Mouse (Mus musculus): ENCODE results near the gene Dnal4. TPM values are rescaled to one million over a fixed set of nuclear protein-coding genes. Genes with fewer than 3 reads are reported as not detected.
"Not testable (repeated sequence)": the region's sequence is repeated elsewhere in the genome, so short reads cannot be mapped to it uniquely, and the experiment has no call there.

Gene Dnal4
- total RNA-seq, 1 experiment, result 23.5 TPM

DNA sequence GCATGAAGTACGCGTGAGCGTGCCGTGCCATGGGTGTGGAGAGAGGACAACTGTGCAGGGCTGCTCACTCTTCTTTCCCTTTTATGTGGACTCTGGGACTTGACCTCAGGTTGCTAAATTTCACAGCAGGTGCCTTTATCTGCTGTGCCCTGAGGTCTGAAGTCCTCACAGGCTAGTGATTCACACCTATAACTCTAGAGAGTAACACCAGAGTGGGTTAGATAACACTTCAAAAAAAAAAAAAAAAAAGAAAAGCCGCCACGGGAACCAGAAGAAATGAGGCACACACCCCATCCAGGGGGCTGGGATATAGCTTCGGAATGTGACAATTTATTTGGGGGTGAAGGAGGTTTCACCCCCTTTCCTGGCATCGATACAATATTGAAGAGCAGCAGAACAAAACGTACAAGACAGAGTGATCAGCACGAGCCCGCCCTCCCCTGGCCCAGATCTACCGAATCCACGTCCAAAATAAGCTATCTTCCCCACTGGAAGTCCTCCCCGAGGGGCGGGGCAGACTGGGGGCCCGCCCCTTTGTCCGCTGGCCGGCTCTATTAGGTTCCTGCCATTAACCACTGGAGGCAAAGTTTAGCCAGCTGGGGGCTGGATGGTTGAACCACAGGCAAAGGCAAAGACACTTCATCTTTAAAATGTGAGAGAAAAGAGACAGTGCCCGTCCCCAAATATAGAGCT, 46.1 kb upstream of the Dnal4 start:
- peaks cover 39% of the 10 kb centered on the region for H3K36me3 ChIP-seq (ENCODE audit: control insufficient read depth, insufficient read depth, low read length, poor library complexity, severe bottlenecking)
- in situ Hi-C loops (cut with MboI; ENCODE audit: low sequenced_read_pairs in 2 of 2, unreplicated experiment in 2 of 2), result no loop called here
- no peaks in the 10 kb centered on the region for H3K9me3 ChIP-seq (ENCODE audit: control insufficient read depth, insufficient read depth, low read depth, low read length)
- H3K4me1 ChIP-seq (ENCODE audit: control insufficient read depth in 2 of 2, insufficient read depth in 2 of 2, low read length in 2 of 2, poor library complexity in 1 of 2), result peaks cover 0 to 21% of the 10 kb centered on the region in 2 experiments; a peak in 1 of 4 replicates
- no peak for DNase-seq (ENCODE audit: low read depth, low spot score)
- no peak overlapping the region for H3K9ac ChIP-seq (ENCODE audit: insufficient read depth, low read depth, low read length, poor library complexity, severe bottlenecking)
- no peak overlapping the region for H3K4me3 ChIP-seq (ENCODE audit: insufficient read depth in 1 of 2, low read depth in 1 of 2, low read length in 2 of 2, poor library complexity in 1 of 2, severe bottlenecking in 1 of 2)
- no peak for TF ChIP-seq MAFK (IDR thresholded peaks at IDR 0.05; ENCODE audit: insufficient read depth, low read depth, low read length)
- TF ChIP-seq HCFC1 (IDR thresholded peaks at IDR 0.05; ENCODE audit: borderline replicate concordance, insufficient read depth, low read length), result no peak
- TF ChIP-seq ZC3H11A (IDR thresholded peaks at IDR 0.05; ENCODE audit: borderline replicate concordance, low read depth, low read length), result no peak
- TF ChIP-seq ZNF384 (IDR thresholded peaks at IDR 0.05; ENCODE audit: low read depth, low read length), result no peak
- no peak for TF ChIP-seq CHD2 (IDR thresholded peaks at IDR 0.05; ENCODE audit: low read depth, low read length)
- no peak overlapping the region for H3K27ac ChIP-seq (ENCODE audit: insufficient read depth, low read depth, low read length, poor library complexity, severe bottlenecking)

- peaks cover 0 to 18% of the 10 kb centered on the region in 2 experiments; a peak in 1 of 4 replicates for H3K4me1 ChIP-seq (ENCODE audit: control insufficient read depth in 2 of 2, insufficient read depth in 2 of 2, low read length in 2 of 2, poor library complexity in 1 of 2)
- no peak for TF ChIP-seq HCFC1 (IDR thresholded peaks at IDR 0.05; ENCODE audit: borderline replicate concordance, insufficient read depth, low read length)
- no peak for TF ChIP-seq ZNF384 (IDR thresholded peaks at IDR 0.05; ENCODE audit: low read depth, low read length)
- no peak for TF ChIP-seq CHD2 (IDR thresholded peaks at IDR 0.05; ENCODE audit: low read depth, low read length)
- no peak for TF ChIP-seq MAFK (IDR thresholded peaks at IDR 0.05; ENCODE audit: insufficient read depth, low read depth, low read length)
- TF ChIP-seq ZC3H11A (IDR thresholded peaks at IDR 0.05; ENCODE audit: borderline replicate concordance, low read depth, low read length), result no peak
- no peak overlapping the region for H3K27ac ChIP-seq (ENCODE audit: insufficient read depth, low read depth, low read length, poor library complexity, severe bottlenecking)
- no peak overlapping the region for H3K4me3 ChIP-seq (ENCODE audit: insufficient read depth in 1 of 2, low read depth in 1 of 2, low read length in 2 of 2, poor library complexity in 1 of 2, severe bottlenecking in 1 of 2)
- H3K36me3 ChIP-seq (ENCODE audit: control insufficient read depth, insufficient read depth, low read length, poor library complexity, severe bottlenecking), result peaks cover 27% of the 10 kb centered on the region; the same call in 1 of the 2 replicates
- no peak overlapping the region for H3K9ac ChIP-seq (ENCODE audit: insufficient read depth, low read depth, low read length, poor library complexity, severe bottlenecking)
- no peak for DNase-seq (ENCODE audit: low read depth, low spot score)
- H3K9me3 ChIP-seq (ENCODE audit: control insufficient read depth, insufficient read depth, low read depth, low read length), result no peaks in the 10 kb centered on the region
- in situ Hi-C loops (cut with MboI; ENCODE audit: low sequenced_read_pairs in 2 of 2, unreplicated experiment in 2 of 2), result no loop called here
These were observed 44.9 kb upstream of the Dnal4 start for GRCm38 (mm10) chr15:79822265-79823199.

- in situ Hi-C loops (cut with MboI; ENCODE audit: low sequenced_read_pairs in 2 of 2, unreplicated experiment in 2 of 2), result no loop called here
- peak; percentile 80 for TF ChIP-seq ZNF384 (IDR thresholded peaks at IDR 0.05; ENCODE audit: low read depth, low read length)
- no peak for TF ChIP-seq CHD2 (IDR thresholded peaks at IDR 0.05; ENCODE audit: low read depth, low read length)
These were observed 40.7 kb upstream of the Dnal4 start for GRCm38 (mm10) chr15:79818325-79818724.

DNA sequence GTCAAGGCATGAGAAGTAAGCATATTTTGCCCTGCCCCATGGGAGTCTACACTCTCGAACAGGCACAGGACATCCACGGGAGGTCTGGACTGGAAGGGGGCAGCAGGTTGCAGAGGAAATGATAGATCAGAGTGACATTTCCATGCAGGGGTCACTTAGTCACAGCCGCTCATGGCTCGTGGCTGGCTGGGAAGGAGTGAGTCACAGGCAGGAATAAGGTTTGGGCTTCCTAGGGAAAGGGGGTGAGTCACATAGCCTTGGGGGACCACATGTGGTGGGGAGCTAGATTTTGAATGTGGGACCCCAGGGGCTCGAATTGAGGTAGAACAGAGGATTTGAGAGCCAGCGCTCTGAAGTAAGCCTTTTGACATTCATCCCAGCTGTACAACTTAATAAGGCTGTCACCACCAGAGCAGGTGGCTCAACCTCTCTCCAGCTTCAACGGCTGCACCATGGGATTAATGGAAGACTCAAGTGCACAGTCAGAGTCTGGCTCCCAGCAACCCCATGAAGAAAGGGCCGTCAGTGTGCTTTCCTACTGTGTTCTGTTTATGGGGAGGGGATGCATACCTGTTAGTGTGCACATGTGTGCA, 36.1 kb upstream of the Dnal4 start:
- Histone ChIP-seq H3K4me1 (ENCODE audit: control insufficient read depth in 2 of 2, insufficient read depth in 2 of 2, low read length in 2 of 2, poor library complexity in 1 of 2) (no peaks in the 10 kb centered on the region; a peak in 1 of 4 replicates), H3K27ac (ENCODE audit: insufficient read depth, low read depth, low read length, poor library complexity, severe bottlenecking) (no peak overlapping the region), H3K4me3 (ENCODE audit: insufficient read depth in 1 of 2, low read depth in 1 of 2, low read length in 2 of 2, poor library complexity in 1 of 2, severe bottlenecking in 1 of 2) (no peak overlapping the region), H3K36me3 (ENCODE audit: control insufficient read depth, insufficient read depth, low read length, poor library complexity, severe bottlenecking) (no peaks in the 10 kb centered on the region), H3K9me3 (ENCODE audit: control insufficient read depth, insufficient read depth, low read depth, low read length) (no peaks in the 10 kb centered on the region), H3K9ac (ENCODE audit: insufficient read depth, low read depth, low read length, poor library complexity, severe bottlenecking) (no peak overlapping the region)
- TF ChIP-seq ZNF384 (IDR thresholded peaks at IDR 0.05; ENCODE audit: low read depth, low read length), result no peak
- no peak for TF ChIP-seq HCFC1 (IDR thresholded peaks at IDR 0.05; ENCODE audit: borderline replicate concordance, insufficient read depth, low read length)
- no peak for TF ChIP-seq ZC3H11A (IDR thresholded peaks at IDR 0.05; ENCODE audit: borderline replicate concordance, low read depth, low read length)
- TF ChIP-seq MAFK (IDR thresholded peaks at IDR 0.05; ENCODE audit: insufficient read depth, low read depth, low read length), result no peak
- no peak for TF ChIP-seq CHD2 (IDR thresholded peaks at IDR 0.05; ENCODE audit: low read depth, low read length)
- in situ Hi-C loops (cut with MboI; ENCODE audit: low sequenced_read_pairs in 2 of 2, unreplicated experiment in 2 of 2), result no loop called here
- DNase-seq (ENCODE audit: low read depth, low spot score), result no peak

More at GRCm38 (mm10) chr15:79818325-79818724, 40.7 kb upstream of the Dnal4 start:
- Histone ChIP-seq H3K36me3 (ENCODE audit: control insufficient read depth, insufficient read depth, low read length, poor library complexity, severe bottlenecking) (peaks cover 13% of the 10 kb centered on the region; the same call in 1 of the 2 replicates), H3K9ac (ENCODE audit: insufficient read depth, low read depth, low read length, poor library complexity, severe bottlenecking) (no peak overlapping the region), H3K9me3 (ENCODE audit: control insufficient read depth, insufficient read depth, low read depth, low read length) (no peaks in the 10 kb centered on the region), H3K4me1 (ENCODE audit: control insufficient read depth in 2 of 2, insufficient read depth in 2 of 2, low read length in 2 of 2, poor library complexity in 1 of 2) (no peaks in the 10 kb centered on the region; a peak in 1 of 4 replicates), H3K4me3 (ENCODE audit: insufficient read depth in 1 of 2, low read depth in 1 of 2, low read length in 2 of 2, poor library complexity in 1 of 2, severe bottlenecking in 1 of 2) (no peak overlapping the region), H3K27ac (ENCODE audit: insufficient read depth, low read depth, low read length, poor library complexity, severe bottlenecking) (no peak overlapping the region)
- DNase-seq (ENCODE audit: low read depth, low spot score), result peak; percentile 50

GRCm38 (mm10) chr15:79812840-79813239, 35.2 kb upstream of the Dnal4 start:
- H3K27ac ChIP-seq (ENCODE audit: insufficient read depth, low read depth, low read length, poor library complexity, severe bottlenecking); DNase-seq (ENCODE audit: low read depth, low spot score); H3K9me3 ChIP-seq (ENCODE audit: control insufficient read depth, insufficient read depth, low read depth, low read length); in situ Hi-C loops (cut with MboI; ENCODE audit: low sequenced_read_pairs in 2 of 2, unreplicated experiment in 2 of 2); H3K4me1 ChIP-seq (ENCODE audit: control insufficient read depth in 2 of 2, insufficient read depth in 2 of 2, low read length in 2 of 2, poor library complexity in 1 of 2); H3K4me3 ChIP-seq (ENCODE audit: insufficient read depth in 1 of 2, low read depth in 1 of 2, low read length in 2 of 2, poor library complexity in 1 of 2, severe bottlenecking in 1 of 2); H3K36me3 ChIP-seq (ENCODE audit: control insufficient read depth, insufficient read depth, low read length, poor library complexity, severe bottlenecking); H3K9ac ChIP-seq (ENCODE audit: insufficient read depth, low read depth, low read length, poor library complexity, severe bottlenecking): not testable (repeated sequence)

Measured in ES-E14 (cell line).